Mouse (Mus musculus) embryo, embryonic 9.5 days (tissue): ENCODE data around the gene Vamp2.

Experiments used
- DNase-seq: peaks from one replicate; pipeline ENCODE4 v3.0.0-alpha.2; 2017; ENCODE audit errors: extremely low spot score

Gene Vamp2

GRCm38 (mm10) chr11:69099177-69099914 is 11.1 kb downstream of the Vamp2 start:
- no peak for DNase-seq

GRCm38 (mm10) chr11:69099915-69100345 is 11.6 kb downstream of the Vamp2 start:
- peak; percentile 85 for DNase-seq

- no peak for DNase-seq
Measured at GRCm38 (mm10) chr11:69100639-69101360, 12.5 kb downstream of the Vamp2 start.

- DNase-seq: no peak
Measured at GRCm38 (mm10) chr11:69101604-69102402, 13.5 kb downstream of the Vamp2 start.

- DNase-seq: no peak
Measured at GRCm38 (mm10) chr11:69102403-69102725, 14.1 kb downstream of the Vamp2 start.

GRCm38 (mm10) chr11:69103121-69103520 is 14.8 kb downstream of the Vamp2 start:
- no peak for DNase-seq

- DNase-seq: no peak
Measured at GRCm38 (mm10) chr11:69103531-69104435, 15.5 kb downstream of the Vamp2 start.

- DNase-seq: no peak
Measured at GRCm38 (mm10) chr11:69104487-69104886, 16.2 kb downstream of the Vamp2 start.

GRCm38 (mm10) chr11:69105227-69105626 is 16.9 kb downstream of the Vamp2 start:
- no peak for DNase-seq

GRCm38 (mm10) chr11:69105796-69106195 is 17.5 kb downstream of the Vamp2 start:
- no peak for DNase-seq

- DNase-seq: no peak
Measured at GRCm38 (mm10) chr11:69106299-69106698, 18.0 kb downstream of the Vamp2 start.

- no peak for DNase-seq
Measured at GRCm38 (mm10) chr11:69106842-69107241, 18.6 kb downstream of the Vamp2 start.

GRCm38 (mm10) chr11:69107676-69108075 is 19.4 kb downstream of the Vamp2 start:
- DNase-seq: no peak

- no peak for DNase-seq
Measured at GRCm38 (mm10) chr11:69108223-69108622, 19.9 kb downstream of the Vamp2 start.

- no peak for DNase-seq
Measured at GRCm38 (mm10) chr11:69109032-69109900, 21.0 kb downstream of the Vamp2 start.

GRCm38 (mm10) chr11:69110319-69111046 is 22.2 kb downstream of the Vamp2 start:
- DNase-seq: peak; percentile 97

GRCm38 (mm10) chr11:69111051-69111810 is 22.9 kb downstream of the Vamp2 start:
- DNase-seq: no peak

GRCm38 (mm10) chr11:69111865-69112264 is 23.6 kb downstream of the Vamp2 start:
- DNase-seq: no peak

GRCm38 (mm10) chr11:69114018-69114417 is 25.7 kb downstream of the Vamp2 start:
- no peak for DNase-seq
